Mouse (Mus musculus) heart, postnatal 0 days (tissue): ENCODE results near the gene Dnal4. TPM values are rescaled to one million over a fixed set of nuclear protein-coding genes. Genes with fewer than 3 reads are reported as not detected.
A peak's percentile ranks its signal among the peaks of the same experiment; 100 is the strongest.

Source experiments
- ATAC-seq: fragments of 200-750 bp; cut with Nextera tagmentation; 2 replicates; pipeline ENCODE4 v1.8.0; 2017; ENCODE audit warnings: low read depth, moderate number of reproducible peaks, moderate library complexity; ENCODE audit not compliant: insufficient read depth
- DNase-seq: peaks from one replicate; pipeline ENCODE4 v3.0.0-alpha.2; 2016; ENCODE audit warnings: low spot score
- H3K27ac ChIP-seq: fragments of 300-500 bp; sonication (generic); 2 replicates; pipeline ENCODE4 v1.5.1; 2014; ENCODE audit warnings: low read depth, mild to moderate bottlenecking
- H3K27me3 ChIP-seq: fragments of 300-500 bp; sonication (generic); 2 replicates; pipeline ENCODE4 v1.6.1; 2014; ENCODE audit warnings: low read length, mixed read lengths; ENCODE audit not compliant: control insufficient read depth, insufficient read depth
- H3K36me3 ChIP-seq: fragments of 300-500 bp; sonication (generic); replicated peaks from 2 replicates; pipeline ENCODE4 v1.6.1; 2014; ENCODE audit warnings: low read length, mixed read lengths; ENCODE audit not compliant: control insufficient read depth, insufficient read depth
- H3K4me1 ChIP-seq: fragments of 300-500 bp; sonication (generic); 2 replicates; pipeline ENCODE4 v1.6.1; 2014; ENCODE audit warnings: antibody characterized with exemption; ENCODE audit not compliant: control insufficient read depth, insufficient read depth
- H3K4me2 ChIP-seq: fragments of 300-500 bp; sonication (generic); 2 replicates; pipeline ENCODE4 v1.6.1; 2014; ENCODE audit warnings: low read depth, mild to moderate bottlenecking, low read length, moderate library complexity
- H3K4me3 ChIP-seq: fragments of 300-500 bp; sonication (generic); 2 replicates; pipeline ENCODE4 v1.5.1; 2014; ENCODE audit warnings: low read depth, low read length
- H3K9ac ChIP-seq: fragments of 300-500 bp; sonication (generic); replicated peaks from 2 replicates; pipeline ENCODE4 v1.6.1; 2014; ENCODE audit warnings: low read depth, low read length, mixed read lengths
- H3K9me3 ChIP-seq: fragments of 300-500 bp; sonication (generic); replicated peaks from 2 replicates; pipeline ENCODE4 v1.6.1; 2016; ENCODE audit warnings: low read length; ENCODE audit not compliant: control insufficient read depth
- CTCF ChIP-seq: IDR thresholded peaks from 2 replicates; pipeline ENCODE4 v1.5.1; 2016; ENCODE audit warnings: antibody characterized with exemption, control low read depth, low read depth
- EP300 ChIP-seq: IDR thresholded peaks from 2 replicates; pipeline ENCODE4 v1.6.1; 2016; ENCODE audit warnings: antibody characterized with exemption, low read depth
- WGBS: fragments of 180-500 bp; shearing (Covaris S2); extraction: QIAGEN DNeasy Blood & Tissue Kit; methylation state at CpG from one replicate; pipeline ENCODE4 v1.1.7; 2014; 5-methylcytosine and 5-hydroxymethylcytosine counted together
- polyA plus RNA-seq: library from polyadenylated mRNA; unstranded; fragments of >200 nt; fragmentation: Nextera tagmentation; extraction: Ambion mirVana; gene quantifications from 2 replicates; pipeline ENCODE4 v1.2.1, GENCODE M21; 2015
- total RNA-seq: library from RNA; depleted of rRNA; stranded (reverse); fragments of >200 nt; gene quantifications from 2 replicates; pipeline ENCODE4 v1.2.3, GENCODE M21; 2014; ENCODE audit warnings: low replicate concordance

The Dnal4 gene
- total and polyA plus RNA-seq, 2 experiments from 2014 or later: 35.5 TPM

- DNase-seq (no peak), ATAC-seq (no peak)
- WGBS: 86% methylated on average over 5 of the region's 5 CpGs
- Histone ChIP-seq H3K27ac (no peak overlapping the region), H3K9ac (no peak overlapping the region), H3K4me3 (no peak overlapping the region), H3K4me1 (peaks cover 11% of the 10 kb centered on the region; the same call in 1 of the 2 replicates), H3K9me3 (no peaks in the 10 kb centered on the region), H3K4me2 (no peak overlapping the region), H3K27me3 (no peaks in the 10 kb centered on the region), H3K36me3 (no peaks in the 10 kb centered on the region; the same call in 1 of the 2 replicates)
- TF ChIP-seq CTCF (no peak), EP300 (no peak)
These were observed 31.8 kb downstream of the Dnal4 start for GRCm38 (mm10) chr15:79745883-79746282.

DNA sequence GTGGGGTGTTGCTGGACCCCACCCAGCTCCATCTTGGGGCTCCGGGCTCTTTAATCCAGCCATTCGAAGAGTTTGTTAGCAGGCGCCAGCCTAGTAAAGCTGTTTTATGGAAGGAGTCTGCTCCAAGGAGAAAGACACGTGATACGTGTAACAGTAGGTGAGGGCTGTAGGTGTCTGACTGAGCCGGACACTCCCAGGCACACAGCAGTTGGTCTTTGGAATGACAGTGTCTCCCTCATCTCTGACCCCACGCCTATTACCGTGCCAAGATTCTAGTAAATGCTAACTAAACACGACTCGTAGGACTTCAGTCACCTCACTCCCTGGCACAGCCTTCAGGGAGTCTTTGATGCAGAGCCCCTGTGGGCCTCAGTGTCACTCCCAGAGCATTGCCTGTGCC is 32.3 kb downstream of the Dnal4 start:
- TF ChIP-seq CTCF: no peak
- TF ChIP-seq EP300: no peak

GRCm38 (mm10) chr15:79744742-79745141 is 32.9 kb downstream of the Dnal4 start:
- peaks cover 21% of the 10 kb centered on the region for H3K4me1 ChIP-seq
- H3K36me3 ChIP-seq: no peaks in the 10 kb centered on the region; the same call in 1 of the 2 replicates
- H3K9me3 ChIP-seq: no peaks in the 10 kb centered on the region
- H3K9ac ChIP-seq: no peak overlapping the region
- DNase-seq: no peak
- no peak for ATAC-seq
- H3K4me3 ChIP-seq: no peak overlapping the region
- H3K4me2 ChIP-seq: no peak overlapping the region
- WGBS: 55% methylated on average over 8 of the region's 8 CpGs
- no peak for TF ChIP-seq CTCF
- no peak for TF ChIP-seq EP300
- no peak overlapping the region for H3K27ac ChIP-seq
- no peaks in the 10 kb centered on the region for H3K27me3 ChIP-seq

More for the DNA sequence above, 32.3 kb downstream of the Dnal4 start:
- Histone ChIP-seq H3K27ac (no peak overlapping the region), H3K4me2 (no peak overlapping the region), H3K27me3 (no peaks in the 10 kb centered on the region), H3K9me3 (no peaks in the 10 kb centered on the region), H3K4me3 (no peak overlapping the region), H3K9ac (no peak overlapping the region), H3K4me1 (peaks cover 16% of the 10 kb centered on the region), H3K36me3 (no peaks in the 10 kb centered on the region; the same call in 1 of the 2 replicates)
- DNase-seq: no peak
- 84% methylated on average over 10 of the region's 10 CpGs for WGBS
- ATAC-seq: no peak

DNA sequence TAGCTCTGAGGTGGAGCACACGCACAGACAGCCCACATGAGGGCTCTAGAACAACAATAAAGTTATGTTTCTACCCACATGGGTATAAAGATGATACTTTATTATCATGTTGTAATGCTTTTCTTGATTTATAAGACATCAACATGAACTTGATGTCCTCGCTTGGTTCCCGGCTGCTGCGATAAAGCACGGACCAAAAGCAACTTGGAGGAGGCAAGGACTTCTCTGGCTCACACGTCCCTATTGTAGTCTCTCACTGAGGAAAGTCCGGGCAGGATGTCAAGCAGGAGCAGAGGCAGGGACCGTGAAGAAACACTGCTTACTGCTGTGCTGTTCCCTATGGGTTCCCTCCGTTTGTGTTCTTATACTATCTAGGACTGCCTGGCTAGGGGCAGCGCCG is 33.6 kb downstream of the Dnal4 start:
- Histone ChIP-seq H3K4me3 (no peak overlapping the region), H3K9ac (no peak overlapping the region), H3K4me2 (no peak overlapping the region), H3K27ac (no peak overlapping the region), H3K36me3 (peaks cover 7% of the 10 kb centered on the region; the same call in 1 of the 2 replicates), H3K9me3 (no peaks in the 10 kb centered on the region), H3K27me3 (no peaks in the 10 kb centered on the region), H3K4me1 (peaks cover 29% of the 10 kb centered on the region)
- 86% methylated on average over 11 of the region's 11 CpGs for WGBS
- DNase-seq: no peak
- ATAC-seq: no peak
- TF ChIP-seq EP300 (no peak), CTCF (no peak)

GRCm38 (mm10) chr15:79742706-79743023 is 35.0 kb downstream of the Dnal4 start:
- peak overlapping the region; percentile 98 for H3K27ac ChIP-seq
- H3K9me3 ChIP-seq: no peaks in the 10 kb centered on the region
- H3K4me2 ChIP-seq: peak overlapping the region; percentile 94
- WGBS: under 1% methylated on average over 23 of the region's 23 CpGs
- no peaks in the 10 kb centered on the region for H3K27me3 ChIP-seq
- peak overlapping the region; percentile 98 for H3K4me3 ChIP-seq
- TF ChIP-seq CTCF (no peak), EP300 (no peak)
- DNase-seq (no peak), ATAC-seq (no peak)
- peaks cover 33% of the 10 kb centered on the region for H3K4me1 ChIP-seq
- peaks cover 21% of the 10 kb centered on the region for H3K36me3 ChIP-seq
- H3K9ac ChIP-seq: peak overlapping the region; percentile 98
